Mouse (Mus musculus) embryonic stem cell, embryonic (primary cell): ENCODE data around the gene Snai1.

Experiments
- CTCF ChIA-PET, 4 experiments: fragments of 300-600 bp in 2 of 4; fragments of 350-600 bp in 2 of 4; sonication (Branson Sonifier 250); formaldehyde crosslinking; loops; one replicate each; lab custom pipeline; 2022; ENCODE audit warnings: inconsistent platforms in 2 of 4; lab: Charles Lee
- POLR2A ChIA-PET, 4 experiments: fragments of 300-600 bp in 2 of 4; fragments of 350-600 bp in 2 of 4; sonication (Branson Sonifier 250); formaldehyde crosslinking; loops; one replicate each; lab custom pipeline; 2022; ENCODE audit warnings: antibody characterized with exemption in 4 of 4, inconsistent platforms in 1 of 4; lab: Charles Lee

Snai1 gene

DNA sequence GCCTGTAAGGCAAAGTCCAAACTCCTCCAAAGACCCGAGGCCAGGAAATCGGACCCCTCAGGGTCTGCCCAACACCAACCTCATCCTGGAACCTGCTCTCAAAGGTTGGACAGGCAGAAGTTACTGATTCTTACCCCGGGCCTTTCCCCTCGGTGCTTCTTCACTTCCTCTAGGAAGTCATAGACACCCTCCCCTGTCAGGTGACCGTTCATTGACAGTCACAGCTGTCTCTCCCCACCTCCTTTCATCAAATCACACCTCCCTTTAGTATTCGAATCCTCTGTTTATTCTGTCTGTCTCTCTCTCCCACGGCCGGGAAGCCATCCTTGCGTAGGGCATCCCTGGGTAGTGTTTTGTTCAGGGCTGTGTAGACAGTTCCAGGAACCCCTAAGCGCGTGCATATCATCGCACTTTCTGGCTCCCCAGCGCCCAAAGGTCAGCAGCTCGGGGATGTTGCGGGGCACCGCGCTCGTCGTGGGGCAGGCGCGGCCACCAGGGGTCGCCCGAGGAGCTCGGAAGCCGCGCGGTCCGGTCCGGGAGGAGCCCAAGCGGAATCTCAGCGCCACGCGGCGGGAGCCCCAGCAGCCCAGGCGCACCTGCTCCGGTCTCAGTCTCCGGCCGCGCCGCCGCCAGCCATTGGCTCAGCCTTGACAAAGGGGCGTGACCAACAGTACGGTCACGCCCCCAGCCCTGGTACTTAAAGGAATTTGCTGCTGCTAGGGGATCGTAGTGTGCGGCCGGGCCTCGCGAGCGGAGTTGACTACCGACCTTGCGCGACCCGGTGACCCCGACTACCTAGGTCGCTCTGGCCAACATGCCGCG lies at the start of gene Snai1:
Snai1 (plus strand) TSS at position 720 of the 822 bp plus-strand sequence.
- ChIA-PET CTCF (interaction anchor here (0.5 to 13.6 kb wide), 69 partner anchors 8 to 1226 kb away, joined by 3 to 244 read pairs (median 4); partner anchors contain the start of gene Gm20431 (in 1 of the 4)), POLR2A (interaction anchor here (0.6 to 5.6 kb wide), 57 partner anchors 9 to 598 kb away, joined by 3 to 74 read pairs (median 4); partner anchors contain the start of genes B4galt5 (in 2 of the 4), Gm20431 (in 1 of the 4), Rnf114 (in 1 of the 4) and Spata2 (in 1 of the 4))

DNA sequence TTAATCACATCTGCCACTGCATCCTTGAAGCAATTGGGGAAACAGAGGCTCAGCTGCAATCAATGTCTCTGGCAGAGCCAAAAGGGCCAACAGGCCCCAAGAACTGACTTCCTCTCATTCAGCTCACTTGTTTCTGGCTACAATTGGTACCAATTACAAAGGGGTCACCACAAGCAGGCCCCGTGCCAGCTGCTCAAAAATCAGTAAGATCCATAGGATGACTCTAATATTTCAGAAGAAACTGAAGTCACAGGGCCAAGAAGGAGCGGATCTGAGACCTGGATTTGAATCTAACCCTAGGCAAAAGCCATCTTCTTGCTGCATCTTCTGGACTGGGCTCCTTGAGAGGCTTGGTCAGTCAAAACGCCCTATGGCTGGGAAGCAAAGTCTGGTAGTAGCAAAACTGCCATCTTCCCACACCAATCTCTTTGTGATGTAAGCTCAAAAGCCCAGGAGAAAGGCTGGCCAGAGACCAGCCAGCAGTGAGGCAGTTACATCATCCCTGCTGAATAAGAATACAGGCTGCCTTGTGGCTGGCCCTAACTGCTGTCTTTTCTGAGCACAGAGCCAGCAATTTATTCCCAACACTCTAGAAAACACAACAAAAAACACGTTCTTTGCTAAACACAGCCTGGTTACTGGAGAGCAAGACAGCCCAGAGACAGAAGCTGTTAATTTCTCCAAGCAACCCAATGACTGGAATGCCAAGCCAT lies 47.0 kb upstream of the Snai1 start:
- ChIA-PET CTCF (interaction anchor here in 2 of 4 experiments (0.7 to 1.5 kb wide), 4 partner anchors 8 to 269 kb away, joined by 3 to 4 read pairs (median 4); no protein-coding TSS in a partner anchor), POLR2A (interaction anchor here in 3 of 4 experiments (0.5 to 4.9 kb wide), 29 partner anchors 9 to 1473 kb away, joined by 3 to 36 read pairs (median 4); partner anchors contain the start of gene Slc9a8 (in 1 of the 3))

DNA sequence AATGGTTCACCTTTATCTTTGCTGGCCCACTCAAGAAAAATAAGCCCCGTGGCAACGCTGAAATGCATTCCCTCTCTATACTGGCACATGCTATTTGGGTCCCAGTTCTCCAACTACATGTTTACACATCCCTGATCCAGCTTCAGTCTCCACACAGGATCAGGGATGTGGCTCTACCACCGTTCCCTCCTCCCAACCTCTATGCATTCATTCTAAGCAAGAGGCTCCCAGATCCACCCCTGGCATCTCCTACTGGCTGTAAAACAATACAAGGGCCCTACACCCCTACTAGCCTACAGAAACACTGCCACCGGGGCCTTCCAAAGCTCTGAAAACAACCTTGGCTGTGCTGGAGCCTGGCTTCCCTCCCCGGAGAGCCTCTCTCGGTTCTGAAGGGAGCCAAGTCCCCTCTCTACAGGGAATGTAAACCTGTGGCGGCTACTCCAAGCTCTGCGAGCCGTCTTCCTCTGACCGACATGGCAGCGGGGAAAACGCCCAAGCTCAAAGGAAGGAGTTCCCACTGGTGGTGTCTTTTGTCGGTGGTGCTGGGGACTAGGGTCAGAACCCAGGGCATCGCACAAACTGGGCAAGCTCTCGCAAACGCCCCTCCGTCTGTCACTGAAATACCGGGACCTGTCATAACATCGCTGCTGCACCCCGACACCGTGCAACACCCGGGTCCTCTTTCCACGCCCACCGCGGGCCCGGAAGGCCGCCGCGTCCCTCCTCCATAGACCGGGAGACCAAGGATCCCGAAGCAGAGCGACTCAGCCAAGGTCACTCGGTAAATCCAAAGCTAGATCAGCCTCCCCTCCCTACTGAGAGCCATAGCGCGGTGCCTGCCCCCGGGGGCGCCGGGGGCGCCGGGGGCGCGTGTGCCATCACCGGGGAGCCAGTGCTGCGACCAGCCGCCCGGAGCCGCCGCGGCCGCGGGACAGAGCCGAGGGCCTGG lies 46.0 kb upstream of the Snai1 start, which contains the start of gene Rnf114:
Rnf114 (plus strand) TSS at position 889 of the 952 bp plus-strand sequence.
- POLR2A ChIA-PET = interaction anchor here (0.5 to 4.9 kb wide), 41 partner anchors 8 to 1474 kb away, joined by 3 to 36 read pairs (median 4); partner anchors contain the start of genes Slc9a8 (in 1 of the 4) and Snai1 (in 1 of the 4)
- CTCF ChIA-PET = interaction anchor here (0.6 to 2.5 kb wide), 14 partner anchors 9 to 479 kb away, joined by 3 to 10 read pairs (median 3); no protein-coding TSS in a partner anchor

DNA sequence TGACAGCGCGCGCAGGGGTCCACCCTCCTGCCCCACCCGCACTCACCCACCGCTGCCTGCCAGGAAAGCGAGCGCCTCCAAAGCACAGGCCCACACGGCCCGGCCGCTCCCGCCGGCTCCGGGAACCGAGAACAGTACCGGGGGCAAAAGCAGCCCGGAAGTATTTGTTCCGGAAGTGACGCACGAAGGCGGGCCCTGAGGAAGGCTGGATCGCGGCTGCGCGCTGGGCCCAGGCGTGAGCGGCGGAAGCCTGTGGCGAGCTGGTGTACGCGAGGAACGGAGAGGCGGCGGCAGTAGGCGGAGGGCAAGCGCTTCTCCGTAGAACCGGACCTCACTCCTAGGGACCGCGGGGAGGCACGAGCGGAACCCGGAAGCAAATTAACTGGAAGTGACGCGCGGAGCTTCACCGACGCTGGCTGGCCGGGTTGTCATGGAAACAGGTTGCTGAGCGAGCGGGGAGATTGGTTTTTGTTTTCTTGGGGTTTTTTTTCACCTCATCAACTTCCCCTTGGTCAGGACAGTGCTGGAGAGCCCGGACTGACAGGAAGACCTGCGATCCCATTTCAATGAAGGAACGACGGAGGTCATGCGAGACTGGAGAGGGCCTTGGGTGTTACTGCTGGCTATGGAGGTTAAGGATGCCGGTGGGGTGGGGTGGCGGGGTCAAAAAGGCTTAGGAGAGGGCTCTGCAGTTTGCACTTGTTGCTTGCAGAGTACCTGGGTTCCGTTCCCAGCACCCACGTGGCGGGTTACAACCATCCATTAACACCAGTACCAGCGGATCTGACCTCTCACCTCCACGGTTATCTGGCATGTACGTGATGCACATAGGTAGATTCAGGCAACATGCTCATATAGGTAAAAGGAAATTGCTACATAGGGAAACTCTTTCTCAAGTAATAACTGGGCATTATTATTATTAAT lies 45.0 kb upstream of the Snai1 start, which contains the start of gene Spata2:
Spata2 (minus strand) TSS at position 175 of the 924 bp plus-strand sequence.
- CTCF ChIA-PET = interaction anchor here in 2 of 4 experiments (0.8 to 2.5 kb wide), 8 partner anchors 10 to 271 kb away, joined by 3 to 10 read pairs (median 3); no protein-coding TSS in a partner anchor
- POLR2A ChIA-PET = interaction anchor here in 3 of 4 experiments (0.5 to 4.9 kb wide), 25 partner anchors 9 to 714 kb away, joined by 3 to 36 read pairs (median 3); partner anchors contain the start of gene Snai1 (in 1 of the 3)

DNA sequence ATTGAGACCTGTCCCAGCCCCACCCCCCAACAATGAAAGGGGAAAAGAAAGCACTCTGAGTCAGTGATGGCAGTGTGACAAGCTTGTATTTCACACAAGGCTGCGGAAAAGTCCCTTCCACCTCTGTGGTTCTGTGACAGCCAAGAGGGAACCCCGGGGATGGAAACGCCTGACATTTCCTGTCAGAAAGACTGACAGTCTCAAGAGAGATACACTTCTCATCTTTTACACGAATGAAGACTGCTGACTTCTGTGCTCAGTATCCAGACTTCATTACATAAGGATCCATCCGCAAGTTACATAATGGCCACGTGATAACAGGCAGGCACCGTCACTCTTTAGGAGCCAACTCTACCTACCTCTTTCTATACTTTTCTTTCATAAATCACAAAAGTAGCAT lies 41.6 kb upstream of the Snai1 start:
- POLR2A ChIA-PET = interaction anchor here in 2 of 4 experiments (1.2 to 1.4 kb wide), 2 partner anchors 14 to 19 kb away, joined by 3 read pairs; no protein-coding TSS in a partner anchor
- CTCF ChIA-PET = interaction anchor here in 3 of 4 experiments (0.6 to 1.3 kb wide), 4 partner anchors 11 to 903 kb away, joined by 3 to 4 read pairs (median 4); no protein-coding TSS in a partner anchor

DNA sequence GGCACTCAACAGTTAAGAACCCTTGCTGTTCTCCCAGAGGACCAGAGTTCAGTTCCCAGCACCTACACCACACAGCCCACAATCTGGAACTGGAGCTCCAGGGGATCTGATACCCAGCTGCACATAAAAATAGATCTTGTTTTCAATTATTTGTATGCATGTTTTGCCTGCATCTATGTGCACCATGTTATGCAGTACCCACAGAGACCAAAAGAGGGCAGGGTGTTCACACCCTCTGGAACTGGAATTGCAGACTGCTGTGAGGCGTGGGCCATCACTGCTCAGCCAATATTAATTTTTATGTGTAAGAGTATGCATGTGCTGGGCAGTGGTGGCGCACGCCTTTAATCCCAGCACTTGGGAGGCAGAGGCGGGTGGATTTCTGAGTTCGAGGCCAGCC lies 40.7 kb upstream of the Snai1 start:
- ChIA-PET POLR2A (interaction anchor here in 1 of 4 experiments (0.8 to 1.2 kb wide), 2 partner anchors 10 to 19 kb away, joined by 3 to 4 read pairs; no protein-coding TSS in a partner anchor), CTCF (interaction anchor here in 1 of 4 experiments (1.1 to 1.3 kb wide), 2 partner anchors 10 to 117 kb away, joined by 3 to 4 read pairs; no protein-coding TSS in a partner anchor)

DNA sequence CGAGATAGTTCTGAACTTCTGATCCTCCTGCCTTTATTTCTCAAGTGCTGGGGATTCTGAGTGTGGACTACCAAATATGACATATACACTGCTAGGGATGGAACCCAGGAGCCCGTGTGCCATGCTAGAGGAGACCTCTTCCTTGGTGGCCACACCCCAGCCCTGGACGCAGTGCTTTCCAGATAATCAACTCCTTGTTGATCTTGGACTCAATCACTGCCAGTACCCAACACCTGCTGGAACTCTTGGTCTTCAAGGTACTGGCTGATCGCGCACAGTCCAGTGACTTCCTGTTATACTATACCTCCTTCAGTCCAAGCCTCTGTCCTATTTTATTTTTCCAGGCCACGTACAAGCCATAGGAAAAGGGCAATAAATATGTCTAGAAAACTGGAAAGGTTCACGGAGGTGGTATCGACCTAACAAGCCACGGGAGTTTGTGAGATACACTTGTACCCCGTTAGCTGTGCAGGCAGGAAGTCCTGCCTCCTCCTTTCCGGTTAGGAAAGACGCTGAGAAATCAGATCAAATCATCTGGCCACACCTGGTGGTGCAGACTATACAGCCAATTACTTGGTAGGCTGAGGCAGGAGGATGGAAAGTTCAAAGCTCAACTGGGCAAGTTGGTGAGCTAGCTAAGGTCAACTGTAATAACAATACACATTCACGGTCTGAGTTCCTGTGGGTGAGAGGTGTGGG lies 35.3 kb upstream of the Snai1 start:
- ChIA-PET POLR2A (interaction anchor here (0.6 to 3.2 kb wide), 52 partner anchors 10 to 440 kb away, joined by 3 to 34 read pairs (median 4); partner anchors contain the start of genes Rnf114 (in 3 of the 4), Spata2 (in 3 of the 4), Snai1 (in 2 of the 4) and Gm20431 (in 1 of the 4)), CTCF (interaction anchor here (0.5 to 1.6 kb wide), 17 partner anchors 8 to 401 kb away, joined by 3 to 9 read pairs (median 3); partner anchors contain the start of genes Rnf114 (in 2 of the 4) and Spata2 (in 2 of the 4))

DNA sequence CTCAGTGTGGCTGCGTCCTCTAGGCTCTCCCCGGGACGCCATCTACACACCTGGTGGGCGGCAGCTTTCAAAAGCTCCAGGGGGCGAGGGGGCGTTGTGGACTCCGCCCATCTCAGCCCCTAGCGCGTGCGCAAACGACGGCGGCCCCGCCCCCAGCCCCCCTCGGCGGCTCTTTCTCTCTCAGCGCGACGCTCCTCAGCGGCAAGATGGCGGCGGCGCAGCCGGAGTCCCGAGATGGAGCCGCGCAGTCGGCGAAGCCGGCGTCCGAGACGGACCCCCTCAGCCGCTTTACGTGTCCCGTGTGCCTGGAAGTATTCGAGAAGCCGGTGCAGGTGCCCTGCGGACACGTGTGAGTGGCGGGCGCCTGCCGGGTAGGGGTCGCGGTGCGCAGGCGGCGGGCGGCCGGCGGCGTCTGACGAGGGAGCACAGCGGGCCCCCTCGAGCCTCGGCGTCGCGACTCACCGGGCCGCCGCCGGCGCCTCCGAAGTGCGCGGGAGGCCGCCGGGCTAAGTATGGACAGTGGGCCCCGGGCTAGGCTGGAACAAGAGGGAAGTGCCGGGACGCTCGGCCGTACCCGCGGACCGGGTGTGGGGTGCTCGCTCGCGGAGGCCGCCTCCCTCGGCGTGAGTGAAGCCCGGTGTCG lies 34.6 kb upstream of the Snai1 start:
- ChIA-PET CTCF (interaction anchor here (0.5 to 1.6 kb wide), 17 partner anchors 9 to 400 kb away, joined by 3 to 9 read pairs (median 3); partner anchors contain the start of genes Rnf114 (in 2 of the 4) and Spata2 (in 2 of the 4)), POLR2A (interaction anchor here (0.6 to 3.2 kb wide), 52 partner anchors 9 to 441 kb away, joined by 3 to 34 read pairs (median 4); partner anchors contain the start of genes Rnf114 (in 3 of the 4), Spata2 (in 3 of the 4), Snai1 (in 2 of the 4) and Gm20431 (in 1 of the 4))

DNA sequence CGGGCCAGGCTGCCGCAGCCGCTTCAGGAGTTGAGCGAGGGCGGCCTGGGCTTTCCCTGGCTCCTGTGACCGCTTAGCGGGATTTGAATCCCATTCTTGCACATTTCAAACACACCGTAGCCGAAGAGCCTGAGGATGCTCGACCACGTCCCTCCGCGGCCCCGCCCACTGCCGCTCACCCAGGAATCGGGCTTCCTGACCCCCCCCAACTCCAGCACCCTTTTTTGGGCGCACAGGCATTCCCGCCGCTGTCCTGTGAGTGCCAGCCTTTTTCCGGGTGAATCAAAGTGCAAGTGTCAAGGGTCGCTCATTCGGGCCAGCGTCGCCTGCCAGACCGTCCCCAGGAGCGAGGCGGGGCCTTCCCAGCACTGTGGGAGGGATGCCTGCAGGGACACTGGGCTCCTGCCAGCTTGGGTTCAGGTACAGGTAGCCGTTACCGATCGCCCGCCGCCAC lies 34.1 kb upstream of the Snai1 start:
- ChIA-PET CTCF (interaction anchor here in 2 of 4 experiments (0.5 to 1.5 kb wide), 4 partner anchors 46 to 177 kb away, joined by 5 to 9 read pairs (median 8); no protein-coding TSS in a partner anchor), POLR2A (interaction anchor here (0.6 to 3.2 kb wide), 17 partner anchors 11 to 614 kb away, joined by 3 to 34 read pairs (median 3); partner anchors contain the start of genes Rnf114 (in 1 of the 4), Snai1 (in 1 of the 4) and Spata2 (in 1 of the 4))

DNA sequence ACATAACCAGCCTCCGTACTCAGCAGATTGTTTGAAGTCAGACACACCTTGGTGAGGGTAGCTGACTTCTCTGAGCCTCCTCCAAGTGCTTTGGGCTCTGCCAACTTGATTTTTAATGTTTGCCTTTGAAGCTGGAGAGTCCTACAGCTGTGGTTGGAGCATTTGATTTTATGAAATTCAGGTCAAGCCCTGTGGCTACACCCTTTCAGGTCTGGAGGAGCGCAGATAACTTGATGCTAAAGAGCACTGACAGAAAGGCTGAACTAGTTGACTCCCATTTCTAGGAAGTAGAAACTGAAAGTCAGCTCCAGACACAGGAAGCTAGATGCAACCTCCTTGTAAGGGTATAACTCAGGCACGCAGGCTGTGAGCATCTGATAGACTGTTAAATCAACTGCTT lies 32.9 kb upstream of the Snai1 start:
- CTCF ChIA-PET = interaction anchor here in 1 of 4 experiments (0.6 kb wide), 1 partner anchor 42 kb away, joined by 3 read pairs; no protein-coding TSS in a partner anchor

DNA sequence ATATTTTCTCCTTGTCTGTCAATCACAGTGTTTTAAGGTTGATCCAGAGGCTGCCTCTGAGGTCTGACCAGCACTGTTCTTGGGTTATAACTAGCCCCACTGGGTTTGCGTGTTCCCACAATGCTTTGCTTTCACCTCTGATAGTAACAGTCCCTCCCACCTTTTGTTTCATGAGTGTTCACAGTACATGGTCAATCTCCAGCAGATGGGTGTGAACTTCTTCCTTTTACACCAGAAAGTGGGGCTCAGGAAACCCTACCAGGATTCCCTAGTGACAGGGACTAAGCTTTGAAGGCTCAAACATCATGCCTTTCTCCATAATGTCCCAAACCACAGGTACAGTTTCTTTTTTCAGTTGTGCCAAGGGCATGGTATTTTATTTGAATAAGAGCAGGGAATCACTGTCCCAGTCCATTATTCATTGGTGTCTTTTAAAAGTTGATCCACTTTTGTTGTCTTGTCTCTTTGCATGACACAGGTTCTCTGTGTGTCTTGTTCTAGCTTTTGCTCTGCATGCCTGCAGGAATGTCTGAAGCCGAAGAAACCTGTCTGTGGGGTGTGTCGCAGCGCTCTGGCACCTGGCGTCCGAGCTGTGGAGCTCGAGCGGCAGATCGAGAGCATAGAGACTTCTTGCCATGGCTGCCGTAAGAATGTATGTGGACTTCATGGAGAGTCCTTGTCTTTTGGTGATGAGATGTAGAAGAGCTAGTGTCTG lies 31.3 kb upstream of the Snai1 start:
- ChIA-PET POLR2A (interaction anchor here in 3 of 4 experiments (0.6 to 2.8 kb wide), 14 partner anchors 9 to 346 kb away, joined by 3 to 10 read pairs (median 4); no protein-coding TSS in a partner anchor), CTCF (interaction anchor here in 2 of 4 experiments (1.0 to 1.8 kb wide), 5 partner anchors 10 to 83 kb away, joined by 3 to 5 read pairs (median 4); no protein-coding TSS in a partner anchor)

More for the DNA sequence above, 32.9 kb upstream of the Snai1 start:
- POLR2A ChIA-PET = interaction anchor here in 2 of 4 experiments (1.2 to 3.2 kb wide), 5 partner anchors 11 to 56 kb away, joined by 3 to 34 read pairs (median 4); partner anchors contain the start of genes Rnf114 (in 1 of the 2) and Spata2 (in 1 of the 2)

DNA sequence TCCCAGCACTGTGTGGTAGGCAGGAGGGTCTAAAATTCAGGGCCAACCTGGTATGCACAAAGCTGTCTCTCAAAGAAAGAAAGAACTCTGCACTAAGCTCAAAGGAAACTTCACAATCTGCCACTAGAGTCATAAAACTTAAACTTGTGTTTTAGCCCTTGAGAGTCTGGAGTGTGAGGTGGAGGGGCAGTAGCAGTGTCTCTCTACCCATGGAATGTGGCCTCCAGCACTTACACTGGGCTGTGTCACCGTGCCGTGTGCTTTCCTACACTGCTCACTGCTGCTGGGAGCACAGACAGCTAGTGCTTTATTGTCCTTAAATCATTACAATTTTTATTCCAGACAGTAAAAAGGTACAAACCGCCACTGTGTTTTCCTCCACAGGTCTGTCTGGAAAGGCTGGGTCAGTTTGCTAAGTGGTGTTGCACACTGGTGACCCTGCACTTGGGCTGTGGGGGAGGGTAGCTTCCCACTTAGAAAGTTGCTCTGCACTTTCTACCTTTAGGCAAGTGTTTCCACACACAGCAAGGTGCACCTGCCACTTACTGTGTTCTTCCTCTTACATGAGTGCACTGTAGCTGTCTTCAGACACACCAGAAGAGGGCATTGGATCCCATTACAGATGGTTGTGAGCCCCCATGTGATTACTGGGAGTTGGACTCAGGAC lies 30.1 kb upstream of the Snai1 start:
- CTCF ChIA-PET = interaction anchor here in 2 of 4 experiments (0.7 to 1.8 kb wide), 9 partner anchors 11 to 89 kb away, joined by 3 to 5 read pairs (median 3); no protein-coding TSS in a partner anchor
- POLR2A ChIA-PET = interaction anchor here in 2 of 4 experiments (0.9 to 2.8 kb wide), 9 partner anchors 11 to 435 kb away, joined by 3 to 10 read pairs (median 3); no protein-coding TSS in a partner anchor
